Comparison of ENCODE assay signal across 22 mouse cellular contexts in the genomic region with DNA sequence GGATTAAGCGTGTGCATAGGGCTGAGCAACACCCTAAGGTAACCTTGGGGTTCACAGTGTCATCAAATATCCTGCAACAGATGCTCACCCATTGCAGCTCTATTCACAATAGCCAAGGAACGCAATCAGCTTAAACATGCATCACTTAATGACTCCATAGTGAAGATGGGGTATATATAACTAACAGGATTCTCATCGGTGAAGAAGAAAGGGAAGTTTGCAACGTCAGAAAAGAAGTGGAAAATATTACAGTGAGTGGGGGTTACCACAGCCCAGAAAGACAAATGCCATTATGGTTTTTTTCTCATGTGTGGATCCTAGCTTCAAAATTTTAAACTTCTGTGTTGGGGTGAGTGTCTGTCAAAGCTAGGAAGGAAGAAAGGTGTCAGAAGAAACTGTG. TPM values are rescaled to one million over a fixed set of nuclear protein-coding genes. Genes with fewer than 3 reads are reported as not detected.
"Had no signal": no experiment of that assay in that cellular context is flagged by ENCODE, and none has a peak within 500 bp of the region (broad histone marks: within the 10 kb centered on the region; RNA-seq: fewer than 3 reads in every experiment).

No protein-coding gene starts in this region.

- H3K27me3 ChIP-seq: kidney, embryonic 15.5 days; midbrain, embryonic 12.5 days; midbrain, embryonic 15.5 days; neural tube, embryonic 12.5 days; neural tube, embryonic 15.5 days had no signal

- H3K9ac ChIP-seq: kidney, embryonic 15.5 days; liver, embryonic 13.5 days; midbrain, embryonic 12.5 days; midbrain, embryonic 15.5 days; neural tube, embryonic 12.5 days; neural tube, embryonic 15.5 days had no signal

- H3K4me2 ChIP-seq: kidney, embryonic 15.5 days; liver, embryonic 13.5 days; midbrain, embryonic 12.5 days; midbrain, embryonic 15.5 days; neural tube, embryonic 12.5 days; neural tube, embryonic 15.5 days had no signal

- H3K4me1 ChIP-seq: liver, embryonic 13.5 days; midbrain, embryonic 12.5 days; midbrain, embryonic 15.5 days; neural tube, embryonic 12.5 days; neural tube, embryonic 15.5 days had no signal

- ATAC-seq: midbrain, embryonic 15.5 days had no signal

- H3K36me3 ChIP-seq: kidney, embryonic 15.5 days; liver, embryonic 13.5 days; midbrain, embryonic 12.5 days; midbrain, embryonic 15.5 days; neural tube, embryonic 12.5 days; neural tube, embryonic 15.5 days had no signal

- DNase-seq: kidney, adult 2 months; kidney, postnatal 10 days; kidney, postnatal 36 days; layer of hippocampus, postnatal 36 days; liver, embryonic 13.5 days; lung, adult 2 months; lung, postnatal 14 days; lung, postnatal 4 days; right cerebral cortex, adult 18-20 months; right cerebral cortex, postnatal 14 days; right cerebral cortex, postnatal 4 days; thymus, adult 2 months; thymus, postnatal 14 days had no signal

- H3K27ac ChIP-seq: kidney, embryonic 15.5 days; left cerebral cortex, adult 2 months; liver, embryonic 13.5 days; midbrain, embryonic 12.5 days; midbrain, embryonic 15.5 days; neural tube, embryonic 12.5 days; neural tube, embryonic 15.5 days; stomach, postnatal 0 days had no signal

- H3K9me3 ChIP-seq: kidney, embryonic 15.5 days; liver, embryonic 13.5 days; megakaryocyte, embryonic 14.5 days; midbrain, embryonic 12.5 days; midbrain, embryonic 15.5 days; neural tube, embryonic 12.5 days; neural tube, embryonic 15.5 days had no signal

- H3K4me3 ChIP-seq: kidney, embryonic 15.5 days; left cerebral cortex, adult 2 months; liver, embryonic 13.5 days; megakaryocyte, embryonic 14.5 days; midbrain, embryonic 12.5 days; midbrain, embryonic 15.5 days; neural tube, embryonic 12.5 days; neural tube, embryonic 15.5 days had no signal

RNA-seq across cellular contexts. Expression of a gene that starts 51.8 kb away (rescaled TPM):
- total RNA-seq: liver, adult 2 months had no signal
- polyA plus RNA-seq: liver, adult 2 months had no signal
